Mouse (Mus musculus): Measurements from ENCODE around the gene Spata13.

Spata13 gene

DNA sequence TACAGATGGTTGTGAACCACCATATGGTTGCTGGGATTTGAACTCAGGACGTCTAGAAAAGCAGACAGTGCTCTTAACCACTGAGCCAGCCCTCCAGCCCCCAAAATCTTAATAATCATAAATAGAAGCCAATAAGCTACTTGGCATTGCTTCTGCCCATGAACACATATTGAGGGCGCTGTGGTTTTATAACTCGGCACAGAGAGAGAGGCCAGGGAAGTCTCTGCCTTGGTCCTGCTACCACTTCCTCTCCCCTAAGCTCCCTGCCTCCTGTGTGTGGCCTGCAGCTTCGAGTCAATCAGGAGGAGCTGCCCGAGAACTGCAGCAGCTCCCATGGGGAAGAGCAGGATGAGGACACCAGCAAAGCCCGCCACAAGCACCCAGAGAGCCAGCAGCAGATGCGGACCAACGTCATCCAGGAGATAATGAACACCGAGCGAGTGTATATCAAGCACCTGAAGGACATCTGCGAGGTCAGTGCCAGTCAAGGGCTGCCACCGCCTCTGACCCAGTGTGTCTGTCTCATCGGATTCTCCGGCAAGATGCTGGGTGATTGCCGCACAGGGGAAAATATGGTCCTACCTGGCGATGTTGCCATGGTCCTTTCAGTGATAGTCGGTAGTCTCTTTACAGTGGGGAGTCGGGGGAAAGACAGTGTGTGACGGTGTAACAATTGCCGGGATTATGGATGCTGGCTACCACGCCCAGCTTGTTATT lies 113.5 kb downstream of the Spata13 start:
- no peak for ATAC-seq (ENCODE audit: low TSS enrichment)

- ATAC-seq (ENCODE audit: low TSS enrichment), result no peak
These were observed 116.1 kb downstream of the Spata13 start for GRCm38 (mm10) chr14:60749880-60750279.

GRCm38 (mm10) chr14:60751581-60751980 lies 117.8 kb downstream of the Spata13 start:
- ATAC-seq (ENCODE audit: low TSS enrichment), result no peak

GRCm38 (mm10) chr14:60752892-60753800 lies 119.3 kb downstream of the Spata13 start:
- ATAC-seq (ENCODE audit: low TSS enrichment), result no peak

- ATAC-seq (ENCODE audit: low TSS enrichment), result no peak
These were observed 120.0 kb downstream of the Spata13 start for GRCm38 (mm10) chr14:60753801-60754126.

- ATAC-seq (ENCODE audit: low TSS enrichment), result no peak
These were observed 120.9 kb downstream of the Spata13 start for GRCm38 (mm10) chr14:60754656-60755055.

DNA sequence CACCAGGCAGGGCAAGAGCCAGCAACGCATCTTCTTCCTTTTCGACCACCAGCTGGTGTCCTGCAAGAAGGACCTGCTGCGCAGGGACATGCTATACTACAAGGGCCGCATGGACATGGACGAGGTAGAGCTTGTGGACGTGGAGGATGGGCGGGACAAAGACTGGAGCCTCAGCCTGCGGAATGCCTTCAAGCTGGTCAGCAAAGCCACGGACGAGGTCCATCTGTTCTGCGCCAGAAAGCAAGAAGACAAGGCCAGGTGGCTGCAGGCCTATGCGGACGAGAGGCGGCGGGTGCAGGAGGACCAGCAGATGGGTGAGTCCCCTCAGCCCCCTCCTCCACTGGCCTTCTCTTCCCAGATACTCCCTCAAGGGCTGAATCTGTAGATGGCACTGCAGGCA lies 122.5 kb downstream of the Spata13 start:
- ATAC-seq (ENCODE audit: low TSS enrichment), result no peak

GRCm38 (mm10) chr14:60757265-60757664 lies 123.5 kb downstream of the Spata13 start:
- no peak for ATAC-seq (ENCODE audit: low TSS enrichment)

DNA sequence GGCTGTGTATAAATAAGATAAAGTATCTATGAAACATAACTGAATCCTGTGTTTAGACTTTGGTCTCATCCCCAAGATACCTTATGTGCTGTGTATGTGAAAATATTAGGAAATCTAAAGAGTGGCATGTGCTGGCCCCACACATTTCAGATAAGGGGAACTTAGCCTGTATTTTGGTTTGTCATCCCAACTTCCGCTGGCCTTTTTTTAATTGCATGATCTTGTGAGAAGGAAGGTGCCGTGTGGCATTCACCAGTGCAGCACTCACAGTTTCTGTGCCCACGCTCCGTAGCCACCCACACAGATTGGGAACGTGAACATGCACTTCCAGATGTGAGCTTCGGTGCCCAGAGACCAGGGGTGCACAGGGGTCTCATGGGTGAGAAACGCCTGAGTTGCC lies 123.9 kb downstream of the Spata13 start:
- no peak for ATAC-seq (ENCODE audit: low TSS enrichment)

- no peak for ATAC-seq (ENCODE audit: low TSS enrichment)
These were observed 125.3 kb downstream of the Spata13 start for GRCm38 (mm10) chr14:60759097-60759496.

GRCm38 (mm10) chr14:60761801-60762200 lies 128.0 kb downstream of the Spata13 start:
- no peak for ATAC-seq (ENCODE audit: low TSS enrichment)

DNA sequence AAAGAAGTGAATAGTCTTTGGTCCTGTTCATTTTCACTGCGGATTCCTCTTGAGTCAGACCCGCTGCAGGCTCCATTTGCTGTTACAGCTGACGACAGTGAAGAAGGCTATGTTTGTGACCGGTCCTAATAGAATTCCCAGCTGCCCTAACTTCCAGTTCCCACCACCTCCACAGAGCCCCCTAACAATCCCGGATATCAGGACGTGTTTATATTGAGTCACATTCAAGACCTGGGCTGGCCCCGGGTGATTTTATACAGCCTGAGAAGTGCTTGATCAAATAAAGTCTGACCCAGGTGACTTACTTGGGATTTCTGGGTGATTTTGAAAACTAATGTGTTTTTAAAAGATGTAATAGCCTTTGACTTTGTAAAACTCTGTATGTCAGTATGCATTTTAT lies 129.0 kb downstream of the Spata13 start:
- ATAC-seq (ENCODE audit: low TSS enrichment), result no peak

DNA sequence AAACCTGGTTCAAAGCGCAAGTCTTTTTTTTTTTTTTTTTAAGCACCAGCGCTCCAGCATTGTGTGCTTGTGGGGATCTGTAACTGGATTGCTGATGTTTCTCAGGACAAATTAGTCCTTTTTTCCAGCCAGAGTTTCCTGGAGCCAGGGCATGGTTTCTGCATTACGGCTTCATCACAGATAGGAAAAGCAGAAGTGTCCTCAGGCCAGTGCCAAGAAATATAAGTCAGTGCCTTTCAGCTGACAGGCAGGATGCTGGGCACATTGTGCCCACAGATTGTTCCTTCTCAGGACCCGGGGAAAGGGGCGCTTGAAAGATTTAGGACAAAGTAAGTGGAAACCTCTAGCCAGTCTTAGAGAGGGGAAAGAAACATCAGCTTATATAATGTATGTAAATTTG lies 129.9 kb downstream of the Spata13 start:
- no peak for ATAC-seq (ENCODE audit: low TSS enrichment)

- ATAC-seq (ENCODE audit: low TSS enrichment), result no peak
These were observed 130.7 kb downstream of the Spata13 start for GRCm38 (mm10) chr14:60764526-60764925.

- ATAC-seq (ENCODE audit: low TSS enrichment), result no peak
These were observed 131.2 kb downstream of the Spata13 start for GRCm38 (mm10) chr14:60765025-60765424.

GRCm38 (mm10) chr14:60767884-60768283 lies 134.1 kb downstream of the Spata13 start, which contains the start of gene C1qtnf9:
TSS of gene C1qtnf9 (plus strand) at chr14:60768134.
- ATAC-seq (ENCODE audit: low TSS enrichment), result no peak

GRCm38 (mm10) chr14:60769340-60769739 lies 135.5 kb downstream of the Spata13 start:
- 0 out of 2 replicates have a peak, but pooled peaks have one; percentile 24 for ATAC-seq (ENCODE audit: low TSS enrichment)

DNA sequence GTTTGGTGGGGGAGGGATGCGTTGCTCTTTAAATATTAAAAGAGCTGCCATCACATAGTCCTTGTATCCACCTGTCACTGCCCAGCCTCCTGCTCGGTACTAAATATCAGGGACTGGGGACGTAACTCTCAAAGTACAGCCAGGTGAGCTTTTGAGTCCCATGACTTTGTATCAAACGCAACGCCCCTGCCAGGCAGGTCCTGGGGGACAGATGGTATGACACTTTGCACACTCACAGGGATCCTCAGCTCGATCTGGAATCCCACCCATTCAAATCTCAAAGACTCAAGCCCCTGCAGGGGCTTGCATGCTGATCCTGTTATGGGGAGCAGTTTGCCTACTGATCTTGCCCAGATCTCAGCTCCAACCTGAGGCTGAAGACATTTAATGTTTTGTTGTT lies 136.8 kb downstream of the Spata13 start:
- ATAC-seq (ENCODE audit: low TSS enrichment), result no peak

GRCm38 (mm10) chr14:60771057-60771456 lies 137.3 kb downstream of the Spata13 start:
- ATAC-seq (ENCODE audit: low TSS enrichment), result peak; percentile 91

- no peak for ATAC-seq (ENCODE audit: low TSS enrichment)
These were observed 139.7 kb downstream of the Spata13 start for GRCm38 (mm10) chr14:60773476-60773875.

- ATAC-seq (ENCODE audit: low TSS enrichment), result peak; percentile 96
These were observed 142.7 kb downstream of the Spata13 start for GRCm38 (mm10) chr14:60776521-60776920.

GRCm38 (mm10) chr14:60777485-60777919 lies 143.7 kb downstream of the Spata13 start:
- ATAC-seq (ENCODE audit: low TSS enrichment), result no peak

DNA sequence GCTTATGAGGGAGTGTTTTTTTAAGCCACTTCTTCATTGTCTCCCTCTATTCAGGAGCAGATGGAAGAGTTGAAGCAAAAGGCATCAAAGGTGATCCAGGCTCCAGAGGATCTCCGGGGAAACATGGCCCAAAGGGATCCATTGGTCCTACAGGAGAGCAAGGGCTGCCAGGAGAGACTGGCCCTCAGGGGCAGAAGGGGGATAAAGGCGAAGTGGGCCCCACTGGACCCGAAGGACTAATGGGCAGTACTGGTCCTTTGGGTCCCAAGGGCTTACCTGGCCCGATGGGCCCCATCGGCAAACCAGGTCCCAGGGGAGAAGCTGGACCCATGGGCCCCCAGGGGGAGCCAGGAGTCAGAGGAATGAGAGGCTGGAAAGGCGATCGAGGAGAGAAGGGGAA lies 145.4 kb downstream of the Spata13 start:
- no peak for ATAC-seq (ENCODE audit: low TSS enrichment)
